Mouse (Mus musculus): ENCODE results near the gene Saa3.
A peak's percentile ranks its signal among the peaks of the same experiment; 100 is the strongest.
"Not testable (repeated sequence)": the region's sequence is repeated elsewhere in the genome, so short reads cannot be mapped to it uniquely, and the experiment has no call there.

Saa3 gene

DNA sequence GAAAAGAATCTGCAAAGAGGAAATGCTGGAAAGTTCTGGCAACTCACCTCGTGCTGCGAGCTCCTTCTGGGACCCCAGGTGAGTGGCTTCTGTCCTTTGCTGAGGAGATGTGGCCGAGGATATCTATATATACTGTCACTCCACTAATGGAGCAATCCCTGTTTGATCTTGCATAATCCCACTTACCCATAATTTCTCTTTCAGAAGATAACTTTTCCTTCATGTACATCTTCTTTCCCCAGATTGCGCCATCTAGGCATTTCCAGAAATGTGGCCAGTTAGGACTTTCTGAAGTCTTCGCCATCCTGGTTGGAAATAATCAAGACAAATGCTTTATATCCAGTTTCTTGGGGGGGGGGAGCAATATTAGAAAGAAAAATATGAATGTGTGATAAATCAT, at the start of gene Saa3:
Gene Saa3 (minus strand): TSS at position 101 of the 400 bp plus-strand sequence.
- DNase-seq (ENCODE audit: low read depth, low spot score) = no peak

- no peak for DNase-seq (ENCODE audit: low read depth, low spot score)
These were observed 49.2 kb upstream of the Saa3 start for GRCm38 (mm10) chr7:46764672-46765071.

- DNase-seq (ENCODE audit: low read depth, low spot score) = no peak
These were observed 47.1 kb upstream of the Saa3 start for GRCm38 (mm10) chr7:46762601-46763000.

DNA sequence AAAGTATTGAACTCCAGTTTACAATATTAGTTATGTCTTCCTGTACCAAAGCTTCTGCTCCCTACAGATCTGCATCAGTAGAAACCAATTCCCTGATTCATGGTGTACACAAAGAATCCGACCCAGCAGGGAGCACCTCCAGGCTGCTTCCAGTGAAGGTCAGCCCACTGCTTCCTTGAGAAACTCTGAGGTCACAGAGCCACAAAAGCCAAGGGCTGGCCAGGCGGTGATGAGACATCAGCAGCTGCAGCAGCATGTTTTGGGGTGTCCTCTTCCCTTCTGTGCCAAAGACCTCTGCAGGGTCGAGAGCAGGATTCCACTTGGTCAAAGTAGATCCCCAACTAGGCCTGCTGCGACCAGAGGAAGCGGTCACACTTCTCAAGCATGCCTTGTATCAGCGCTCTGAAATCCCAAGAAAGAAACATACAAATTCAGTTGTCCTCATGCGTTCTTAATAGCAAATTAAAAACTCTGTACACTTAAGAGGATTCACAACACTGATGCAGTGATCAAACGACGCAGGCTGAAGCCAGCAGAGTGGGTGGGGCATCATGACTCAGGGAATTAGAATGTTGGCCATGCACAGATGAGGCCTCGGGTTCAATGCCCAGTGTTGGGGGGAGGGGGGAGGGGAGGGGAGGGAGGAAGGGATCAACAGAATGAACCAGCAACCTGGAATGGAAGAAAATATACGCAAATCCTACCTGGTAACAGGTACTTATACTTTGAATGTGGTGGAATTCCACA, 45.7 kb upstream of the Saa3 start:
- no peak for DNase-seq (ENCODE audit: low read depth, low spot score)

GRCm38 (mm10) chr7:46751490-46751889, 36.0 kb upstream of the Saa3 start, which contains the start of gene Saa2:
Saa2 (plus strand) TSS chr7:46751790.
- DNase-seq (ENCODE audit: low read depth, low spot score) = no peak

DNA sequence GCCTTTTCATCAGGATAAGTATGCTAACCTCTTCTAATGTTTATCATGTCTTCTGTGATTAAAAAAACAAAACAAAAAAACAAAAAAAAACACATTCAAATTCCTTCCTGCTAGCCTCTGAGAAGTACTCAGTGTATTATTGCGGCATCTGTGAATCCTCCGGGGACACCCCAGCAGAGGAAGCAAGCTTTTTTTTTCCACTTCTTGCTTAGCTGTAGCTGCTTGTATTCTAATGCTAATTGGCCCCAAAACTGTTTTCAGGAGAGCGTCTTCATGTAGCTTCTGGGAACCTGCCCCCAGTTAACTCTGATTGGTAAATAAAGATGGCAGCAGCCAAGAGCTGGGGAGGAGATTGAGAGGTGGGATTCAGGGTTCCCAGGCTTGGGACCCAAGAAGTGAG, 33.0 kb upstream of the Saa3 start:
- DNase-seq (ENCODE audit: low read depth, low spot score) = no peak

DNA sequence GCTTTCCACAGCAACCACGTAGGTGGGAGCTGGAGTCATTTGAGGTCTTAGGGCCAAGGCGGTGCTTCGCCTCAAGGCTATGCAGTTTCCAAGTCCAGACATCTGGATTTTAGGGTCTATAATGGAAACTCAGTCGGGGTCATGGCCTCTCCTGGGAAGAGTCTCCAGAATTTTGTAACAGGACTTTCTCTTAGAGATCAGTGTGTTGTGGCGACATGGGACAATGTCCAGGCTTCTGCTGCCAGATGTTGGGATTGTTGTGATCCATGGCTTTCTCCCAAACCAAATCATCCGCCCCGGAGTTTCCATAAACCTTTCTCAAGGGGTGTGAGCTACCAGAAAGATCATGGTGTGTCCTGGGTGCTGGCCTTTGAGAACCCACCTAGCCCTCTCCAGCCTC, 30.9 kb upstream of the Saa3 start:
- no peak for DNase-seq (ENCODE audit: low read depth, low spot score)

- DNase-seq (ENCODE audit: low read depth, low spot score) = no peak
These were observed 30.3 kb upstream of the Saa3 start for GRCm38 (mm10) chr7:46745816-46746215.

GRCm38 (mm10) chr7:46742880-46743279, 27.4 kb upstream of the Saa3 start, which contains the start of gene Saa1:
Saa1 (minus strand) TSS chr7:46742980.
- DNase-seq (ENCODE audit: low read depth, low spot score) = not testable (repeated sequence)

- not testable (repeated sequence) for DNase-seq (ENCODE audit: low read depth, low spot score)
These were observed 24.5 kb upstream of the Saa3 start for GRCm38 (mm10) chr7:46740041-46740440.

GRCm38 (mm10) chr7:46738561-46739460, 23.3 kb upstream of the Saa3 start:
- no peak for DNase-seq (ENCODE audit: low read depth, low spot score)

GRCm38 (mm10) chr7:46734983-46735382, 19.5 kb upstream of the Saa3 start:
- no peak for DNase-seq (ENCODE audit: low read depth, low spot score)

DNA sequence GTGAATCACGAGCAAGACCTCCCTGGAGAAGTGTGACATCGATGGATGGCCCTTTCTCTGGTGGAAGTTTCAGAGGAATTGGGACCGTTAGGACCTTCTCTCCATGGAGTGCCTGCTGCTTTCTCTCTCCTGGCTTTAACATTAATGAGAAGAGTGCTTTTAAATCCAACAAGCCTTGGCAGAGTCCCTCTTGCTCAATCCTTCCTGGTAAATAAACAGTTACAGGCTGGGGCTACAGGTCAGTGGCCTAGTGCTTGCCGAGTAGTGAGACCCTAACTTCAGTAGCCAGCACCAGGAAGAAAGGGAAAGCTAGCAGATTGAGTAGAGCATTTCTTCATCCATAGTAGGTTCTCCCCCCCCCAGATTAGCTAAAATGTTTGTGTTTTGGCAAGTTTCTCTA, 17.0 kb upstream of the Saa3 start, which contains the start of gene Saa4:
Gene Saa4 (minus strand): TSS at position 146 of the 400 bp plus-strand sequence.
- DNase-seq (ENCODE audit: low read depth, low spot score) = no peak

DNA sequence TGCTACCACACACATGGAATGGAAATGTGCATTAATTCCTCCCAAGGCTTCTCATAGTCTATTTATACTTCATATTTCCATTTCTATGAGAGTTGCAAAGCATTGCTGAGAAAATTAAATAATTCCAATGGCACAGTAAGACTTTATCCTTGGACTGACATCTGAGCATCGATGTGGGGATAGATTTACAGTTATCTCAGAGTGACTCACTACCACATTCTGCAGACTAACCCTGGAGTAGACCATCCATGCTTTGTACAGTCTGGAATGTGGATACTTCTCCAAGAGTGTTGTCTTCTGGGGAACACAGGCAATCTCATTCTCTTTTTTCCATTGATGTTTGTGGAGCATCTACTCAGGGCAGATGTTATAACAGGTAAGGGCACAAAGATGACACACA, 12.1 kb upstream of the Saa3 start:
- no peak for DNase-seq (ENCODE audit: low read depth, low spot score)

GRCm38 (mm10) chr7:46724396-46724795, 8.9 kb upstream of the Saa3 start:
- DNase-seq (ENCODE audit: low read depth, low spot score) = no peak

GRCm38 (mm10) chr7:46723849-46724248, 8.3 kb upstream of the Saa3 start:
- DNase-seq (ENCODE audit: low read depth, low spot score) = no peak

GRCm38 (mm10) chr7:46723354-46723753, 7.9 kb upstream of the Saa3 start:
- no peak for DNase-seq (ENCODE audit: low read depth, low spot score)

DNA sequence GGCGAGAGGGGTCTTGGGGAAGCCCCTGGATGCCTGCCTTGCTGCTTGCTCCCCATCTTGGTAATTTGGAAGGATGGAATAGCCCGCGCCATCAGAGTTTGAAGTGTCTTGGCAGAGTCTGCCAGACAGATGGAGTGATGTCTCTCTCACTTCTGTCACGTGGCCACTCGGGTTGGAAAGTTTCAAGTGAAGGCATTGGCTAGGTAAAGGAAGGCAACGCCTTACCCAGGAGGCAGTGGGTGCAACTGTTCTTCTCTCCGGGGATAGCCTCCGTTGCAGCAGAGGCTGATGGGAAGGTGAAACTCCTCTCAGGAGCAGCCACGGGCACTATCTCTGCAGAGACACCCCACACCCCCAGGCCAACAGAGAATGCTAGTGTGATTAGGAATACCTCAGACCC, 5.0 kb upstream of the Saa3 start:
- no peak for DNase-seq (ENCODE audit: low read depth, low spot score)

DNA sequence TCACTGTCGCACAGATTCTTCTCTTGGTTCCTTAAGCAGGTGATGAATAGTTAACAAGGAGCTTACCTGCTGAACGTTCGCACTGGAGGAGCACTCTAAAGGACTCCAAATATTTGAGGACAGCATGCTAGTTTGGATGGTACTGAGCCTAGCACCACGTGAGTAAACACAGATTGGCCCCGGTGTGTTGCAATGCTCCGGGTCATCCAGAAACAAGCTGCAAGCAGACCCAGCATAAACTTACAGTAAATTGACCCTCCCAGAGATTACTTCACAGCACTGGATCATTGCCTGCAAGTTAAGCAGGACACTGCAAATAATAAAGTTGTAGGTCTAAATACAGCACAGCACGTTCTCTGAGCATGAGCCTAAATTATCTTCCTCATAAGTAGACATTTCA, 4.0 kb upstream of the Saa3 start:
- DNase-seq (ENCODE audit: low read depth, low spot score) = no peak

DNA sequence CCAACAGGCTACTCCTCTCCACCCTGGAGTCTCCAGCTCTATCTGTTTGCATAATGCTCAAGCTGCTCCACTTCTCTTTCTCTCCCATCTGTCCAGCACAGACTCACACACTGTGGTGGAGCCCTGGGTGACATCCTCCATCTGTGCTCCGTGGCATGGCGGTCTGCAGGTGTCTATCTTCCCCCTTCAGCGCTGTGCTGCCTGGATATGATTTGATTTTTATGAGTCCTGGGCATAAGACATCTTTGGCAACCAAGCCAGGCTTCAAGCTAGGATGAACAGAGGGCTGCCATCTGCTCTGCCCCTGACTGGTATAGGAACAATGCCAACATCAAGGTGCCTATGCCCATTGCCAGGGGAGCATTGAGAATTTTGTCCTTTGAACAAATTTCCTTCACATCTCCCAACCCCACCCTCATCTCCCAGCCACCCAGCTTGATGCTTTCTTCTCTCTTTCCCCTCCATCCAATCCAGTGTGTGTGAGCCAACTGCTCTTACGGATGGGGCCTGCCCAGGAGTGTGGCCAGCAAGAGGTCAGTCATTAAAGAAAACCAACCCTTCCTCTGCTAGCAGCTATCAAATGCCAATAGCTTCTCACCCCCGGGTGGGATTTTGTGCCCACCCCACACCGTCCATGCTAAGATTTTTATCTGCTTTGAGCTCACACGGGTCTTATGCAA, 3.2 kb upstream of the Saa3 start:
- no peak for DNase-seq (ENCODE audit: low read depth, low spot score)

DNA sequence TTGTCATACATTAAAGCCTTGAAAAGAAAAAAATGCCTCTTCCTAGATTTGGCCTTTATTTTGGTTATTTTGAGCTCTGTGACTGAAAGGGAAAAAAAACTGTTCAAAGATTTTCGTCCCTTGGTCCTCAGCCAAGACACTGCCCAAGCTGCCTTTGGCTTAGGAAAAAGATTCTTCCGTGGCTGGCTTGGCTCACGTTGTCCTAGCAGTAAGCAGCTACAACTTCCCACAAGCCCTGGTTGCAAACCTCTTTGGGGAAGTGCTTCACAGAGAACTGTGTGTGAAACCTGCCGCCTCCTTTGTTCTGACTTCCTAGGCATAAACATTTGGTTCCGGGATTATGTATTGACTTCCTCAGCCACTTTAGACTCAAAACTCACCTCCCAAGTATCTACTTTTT, 1.4 kb upstream of the Saa3 start:
- no peak for DNase-seq (ENCODE audit: low read depth, low spot score)

DNA sequence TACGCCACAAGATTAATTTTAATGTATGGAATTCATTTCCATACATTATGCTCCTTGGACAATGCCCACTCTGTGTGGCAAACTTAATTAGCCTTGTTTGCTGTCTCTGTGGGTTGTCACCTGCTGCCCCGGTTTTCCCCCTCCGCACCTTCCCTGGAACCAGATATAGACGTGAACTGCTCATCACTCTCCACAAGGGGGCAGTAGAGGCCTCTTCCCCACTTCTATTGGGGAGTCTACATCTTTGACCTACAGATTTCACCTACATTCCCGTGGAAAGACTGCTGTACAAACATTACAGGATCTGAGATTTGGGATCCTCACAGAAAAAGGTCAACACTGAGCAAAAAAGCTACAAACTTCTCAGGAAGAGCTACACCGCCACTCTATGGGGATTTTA, 982 bp downstream of the Saa3 start:
- DNase-seq (ENCODE audit: low read depth, low spot score) = peak; percentile 59
